Mouse (Mus musculus) lung, embryonic 15.5 days (tissue): Measurements from ENCODE around the gene Fam221b. TPM values are rescaled to one million over a fixed set of nuclear protein-coding genes. Genes with fewer than 3 reads are reported as not detected.

Experiments
- ATAC-seq: fragments of 200-750 bp; cut with Nextera tagmentation; 2 replicates; pipeline ENCODE4 v1.8.0; 2017; ENCODE audit warnings: moderate number of reproducible peaks, borderline replicate concordance; ENCODE audit not compliant: low FRiP score, low TSS enrichment; ENCODE audit errors: extremely low read depth
- H3K27ac ChIP-seq: fragments of 300-500 bp; sonication (generic); 2 replicates; pipeline ENCODE4 v1.5.1; 2015; ENCODE audit warnings: moderate library complexity, mild to moderate bottlenecking, inconsistent platforms
- H3K27me3 ChIP-seq: fragments of 300-500 bp; sonication (generic); 2 replicates; pipeline ENCODE4 v1.6.1; 2015; ENCODE audit warnings: inconsistent platforms
- H3K36me3 ChIP-seq: fragments of 300-500 bp; sonication (generic); 2 replicates; pipeline ENCODE4 v1.6.1; 2015; ENCODE audit warnings: inconsistent platforms
- H3K4me1 ChIP-seq: fragments of 300-500 bp; sonication (generic); 2 replicates; pipeline ENCODE4 v1.6.1; 2015; ENCODE audit warnings: inconsistent platforms
- H3K4me2 ChIP-seq: fragments of 300-500 bp; sonication (generic); 2 replicates; pipeline ENCODE4 v1.6.1; 2015; ENCODE audit warnings: inconsistent platforms, mild to moderate bottlenecking, moderate library complexity
- H3K4me3 ChIP-seq: fragments of 300-500 bp; sonication (generic); 2 replicates; pipeline ENCODE4 v1.5.1; 2015; ENCODE audit warnings: mild to moderate bottlenecking, inconsistent platforms
- H3K9ac ChIP-seq: fragments of 300-500 bp; sonication (generic); 2 replicates; pipeline ENCODE4 v1.6.1; 2015; ENCODE audit warnings: inconsistent platforms
- H3K9me3 ChIP-seq: fragments of 300-500 bp; sonication (generic); 2 replicates; pipeline ENCODE4 v1.6.1; 2016; ENCODE audit warnings: inconsistent platforms
- WGBS: fragments of 180-500 bp; shearing (Covaris S2); methylation state at CpG from one replicate; pipeline ENCODE4 v1.1.7; 2015; 5-methylcytosine and 5-hydroxymethylcytosine counted together
- polyA plus RNA-seq: library from polyadenylated mRNA; unstranded; fragments of >200 nt; fragmentation: Nextera tagmentation; extraction: Ambion mirVana; gene quantifications from 2 replicates; pipeline ENCODE4 v1.2.1, GENCODE M21; 2015

Fam221b gene
- polyA plus RNA-seq, 1 experiment from 2014 or later: 2.1 TPM

DNA sequence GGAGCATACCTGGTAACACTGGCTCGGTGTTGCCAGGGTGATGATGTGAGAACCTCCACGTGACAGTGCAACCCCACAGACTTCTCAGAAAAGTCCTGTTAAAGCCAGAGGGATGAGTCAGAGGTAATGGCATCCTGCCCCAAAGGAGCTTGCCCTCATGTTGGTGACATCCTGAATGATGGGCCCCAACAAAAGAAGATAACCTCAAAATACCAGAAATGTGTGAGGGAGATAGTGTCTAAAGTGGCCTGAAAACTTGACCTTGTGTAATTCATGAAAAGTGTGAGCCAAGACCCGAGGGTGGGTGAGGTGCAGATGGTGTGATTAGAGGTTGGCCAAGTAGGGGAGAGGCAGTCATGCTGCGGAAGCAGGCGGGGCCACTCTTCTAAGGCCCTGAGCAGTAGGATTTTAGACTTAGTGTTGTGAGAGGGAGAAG, 24.9 kb upstream of the Fam221b start:
- Histone ChIP-seq H3K9me3 (no peaks in the 10 kb centered on the region), H3K27me3 (no peaks in the 10 kb centered on the region), H3K4me3 (no peak overlapping the region), H3K4me2 (no peak overlapping the region), H3K9ac (no peak overlapping the region), H3K4me1 (0 out of 2 replicates have a peak, but pooled peaks cover 9% of the 10 kb centered on the region), H3K36me3 (no peaks in the 10 kb centered on the region), H3K27ac (no peak overlapping the region)
- 0 out of 2 replicates have a peak, but pooled peaks have one; percentile 4 for ATAC-seq
- WGBS: 53% methylated on average over 5 of the region's 5 CpGs

- WGBS: 68% methylated on average over 5 of the region's 5 CpGs
- Histone ChIP-seq H3K27me3 (no peaks in the 10 kb centered on the region), H3K9me3 (no peaks in the 10 kb centered on the region)
Observed at GRCm38 (mm10) chr4:43691026-43691425, 22.1 kb upstream of the Fam221b start.

DNA sequence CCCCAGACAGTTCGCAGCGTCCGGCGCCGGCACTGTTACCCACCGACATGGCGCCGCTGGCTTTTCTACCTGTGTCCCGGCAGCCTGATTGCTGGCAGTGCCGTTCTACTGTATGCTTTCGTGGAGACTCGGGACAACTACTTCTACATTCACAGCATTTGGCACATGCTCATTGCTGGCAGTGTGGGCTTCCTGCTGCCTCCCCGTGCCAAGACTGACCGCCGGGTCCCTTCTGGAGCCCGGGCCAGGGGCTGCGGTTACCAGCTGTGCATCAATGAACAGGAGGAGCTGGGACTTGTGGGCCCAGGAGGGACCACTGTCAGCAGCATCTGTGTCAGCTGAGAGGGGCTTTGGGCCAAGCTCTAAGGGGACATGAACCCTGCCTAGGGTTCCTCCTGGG, 21.1 kb upstream of the Fam221b start:
- 93% methylated on average over 17 of the region's 17 CpGs for WGBS
- ATAC-seq: no peak

More at GRCm38 (mm10) chr4:43691026-43691425, 22.1 kb upstream of the Fam221b start:
- no peak overlapping the region for H3K4me3 ChIP-seq
- H3K4me1 ChIP-seq: 0 out of 2 replicates have a peak, but pooled peaks cover 9% of the 10 kb centered on the region
- no peak overlapping the region for H3K9ac ChIP-seq
- H3K4me2 ChIP-seq: no peak overlapping the region
- H3K36me3 ChIP-seq: 0 out of 2 replicates have a peak, but pooled peaks cover under 1% of the 10 kb centered on the region
- H3K27ac ChIP-seq: no peak overlapping the region
- ATAC-seq: no peak

DNA sequence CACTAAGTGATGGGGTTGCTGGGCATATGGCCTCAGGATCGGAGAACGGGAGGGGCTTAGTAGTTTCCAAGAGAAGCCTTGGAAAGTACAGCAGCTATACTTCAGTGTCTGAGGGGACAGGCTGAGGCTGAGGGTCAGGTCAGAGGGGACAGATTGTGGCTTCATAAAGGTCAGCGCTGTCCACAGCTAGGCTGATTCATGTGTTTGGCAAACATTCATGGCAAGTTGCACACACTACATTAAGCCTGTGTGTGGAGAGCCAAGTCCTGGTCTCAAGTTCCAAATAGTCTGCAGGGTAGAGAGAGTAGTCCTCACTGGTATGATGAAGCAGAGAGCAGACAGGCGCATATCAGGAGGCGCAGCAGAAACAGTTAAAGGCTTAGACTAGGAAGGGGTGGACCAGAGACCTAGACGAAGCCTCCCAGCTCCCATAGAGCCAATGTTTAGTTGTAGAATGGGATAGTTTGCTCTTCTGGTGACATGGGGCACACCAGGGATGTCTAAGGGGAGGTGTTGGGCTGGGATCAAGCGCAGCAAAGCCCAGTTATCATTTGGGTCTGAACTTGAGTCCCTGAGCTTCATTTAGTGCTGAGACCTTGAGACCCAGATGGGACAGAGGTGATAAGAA, 10.6 kb upstream of the Fam221b start:
- Histone ChIP-seq H3K4me3 (no peak overlapping the region), H3K9me3 (no peaks in the 10 kb centered on the region), H3K27ac (no peak overlapping the region), H3K9ac (no peak overlapping the region), H3K27me3 (no peaks in the 10 kb centered on the region), H3K4me1 (no peaks in the 10 kb centered on the region), H3K4me2 (no peak overlapping the region), H3K36me3 (peaks cover 12% of the 10 kb centered on the region; the same call in 1 of the 2 replicates)
- WGBS: 85% methylated on average over 7 of the region's 7 CpGs
- peak; percentile 10; the same call in 1 of the 2 replicates for ATAC-seq

More for the DNA sequence above, 21.1 kb upstream of the Fam221b start:
- no peaks in the 10 kb centered on the region for H3K9me3 ChIP-seq
- H3K4me2 ChIP-seq: no peak overlapping the region
- 0 out of 2 replicates have a peak, but pooled peaks cover 5% of the 10 kb centered on the region for H3K4me1 ChIP-seq
- H3K4me3 ChIP-seq: no peak overlapping the region
- no peak overlapping the region for H3K9ac ChIP-seq
- H3K27ac ChIP-seq: no peak overlapping the region
- 0 out of 2 replicates have a peak, but pooled peaks cover 9% of the 10 kb centered on the region for H3K36me3 ChIP-seq
- H3K27me3 ChIP-seq: no peaks in the 10 kb centered on the region

DNA sequence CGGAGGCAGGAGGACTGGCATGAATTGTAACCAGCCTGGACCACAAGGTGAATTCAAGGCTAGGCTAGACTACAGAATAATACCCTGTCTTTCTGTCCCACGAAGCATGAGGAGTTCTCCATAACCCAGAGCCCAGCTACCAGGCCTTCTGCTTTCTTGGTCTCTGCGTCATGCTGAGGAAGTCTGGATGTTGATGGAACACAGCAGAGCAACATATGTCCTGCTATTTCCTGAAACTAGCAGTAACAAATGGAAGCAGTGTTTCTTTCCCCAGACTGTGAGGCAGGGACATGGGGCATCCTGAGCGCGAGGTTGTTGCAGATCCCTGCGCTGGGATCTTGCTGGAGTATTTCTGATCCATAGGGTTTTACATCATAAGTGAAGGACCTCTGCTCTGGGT, 9.6 kb upstream of the Fam221b start:
- ATAC-seq: no peak
- H3K27me3 ChIP-seq: no peaks in the 10 kb centered on the region
- 88% methylated on average over 6 of the region's 6 CpGs for WGBS

DNA sequence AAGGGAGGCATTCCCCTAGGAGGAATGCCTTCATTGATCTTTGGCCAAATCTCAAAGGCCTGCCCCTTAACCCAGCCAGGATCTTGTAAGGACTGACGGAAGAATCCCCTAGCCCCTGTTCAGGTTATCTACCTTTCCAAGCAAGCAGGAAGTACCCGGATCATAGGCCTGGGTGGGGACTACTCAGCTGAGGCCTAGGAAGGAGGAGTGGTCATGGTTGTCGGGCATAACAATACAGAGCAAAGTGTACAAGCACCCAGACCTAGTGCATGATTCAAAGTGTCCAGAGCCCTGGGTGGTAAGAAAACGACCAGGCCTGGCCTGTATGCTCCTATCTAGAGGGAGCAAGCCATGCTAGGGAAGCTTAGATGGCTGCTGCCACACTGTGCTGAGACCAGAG, 6.7 kb upstream of the Fam221b start:
- peaks cover 4% of the 10 kb centered on the region; the same call in 1 of the 2 replicates for H3K4me1 ChIP-seq
- no peak for ATAC-seq
- H3K36me3 ChIP-seq: peaks cover 6% of the 10 kb centered on the region; the same call in 1 of the 2 replicates
- no peak overlapping the region for H3K4me2 ChIP-seq
- no peaks in the 10 kb centered on the region for H3K9me3 ChIP-seq
- no peaks in the 10 kb centered on the region for H3K27me3 ChIP-seq
- no peak overlapping the region for H3K4me3 ChIP-seq
- H3K9ac ChIP-seq: no peak overlapping the region
- H3K27ac ChIP-seq: no peak overlapping the region
- 69% methylated on average over 4 of the region's 4 CpGs for WGBS

More for the DNA sequence above, 9.6 kb upstream of the Fam221b start:
- no peak overlapping the region for H3K4me2 ChIP-seq
- H3K4me3 ChIP-seq: no peak overlapping the region
- no peak overlapping the region for H3K9ac ChIP-seq
- H3K36me3 ChIP-seq: peaks cover 15% of the 10 kb centered on the region; the same call in 1 of the 2 replicates
- H3K9me3 ChIP-seq: no peaks in the 10 kb centered on the region
- H3K4me1 ChIP-seq: no peaks in the 10 kb centered on the region
- H3K27ac ChIP-seq: no peak overlapping the region

DNA sequence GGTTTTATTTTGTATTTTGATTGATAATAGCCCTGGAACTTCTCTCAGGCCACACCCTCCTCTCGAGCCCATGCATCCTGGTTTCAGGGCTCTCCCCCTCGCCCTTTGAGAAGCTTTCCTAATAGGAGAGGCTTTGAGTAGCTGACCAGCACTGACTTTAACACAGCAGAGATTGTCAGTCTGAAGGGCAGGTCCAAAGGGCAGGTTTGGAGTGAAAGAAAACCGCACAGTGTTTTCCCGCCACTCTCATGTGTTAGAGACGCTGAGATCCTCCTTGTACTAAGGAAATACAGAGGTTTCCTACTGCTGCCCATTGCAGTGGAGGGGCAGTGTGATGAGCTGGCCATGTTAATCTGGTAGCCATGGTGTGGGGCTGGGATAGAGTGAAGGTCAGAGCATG, 6.0 kb upstream of the Fam221b start:
- Histone ChIP-seq H3K9ac (no peak overlapping the region), H3K27me3 (no peaks in the 10 kb centered on the region), H3K9me3 (no peaks in the 10 kb centered on the region), H3K36me3 (peaks cover 6% of the 10 kb centered on the region; the same call in 1 of the 2 replicates), H3K4me1 (peaks cover 9% of the 10 kb centered on the region), H3K4me3 (no peak overlapping the region), H3K27ac (no peak overlapping the region), H3K4me2 (no peak overlapping the region)
- 76% methylated on average over 5 of the region's 5 CpGs for WGBS
- no peak for ATAC-seq

GRCm38 (mm10) chr4:43673703-43674102, 4.8 kb upstream of the Fam221b start:
- WGBS: 68% methylated on average over 8 of the region's 8 CpGs
- H3K36me3 ChIP-seq: peaks cover 6% of the 10 kb centered on the region; the same call in 1 of the 2 replicates
- no peak overlapping the region for H3K4me3 ChIP-seq
- H3K4me1 ChIP-seq: peaks cover 16% of the 10 kb centered on the region
- ATAC-seq: no peak
- no peak overlapping the region for H3K27ac ChIP-seq
- H3K4me2 ChIP-seq: no peak overlapping the region
- no peaks in the 10 kb centered on the region for H3K27me3 ChIP-seq
- no peak overlapping the region for H3K9ac ChIP-seq
- H3K9me3 ChIP-seq: no peaks in the 10 kb centered on the region

DNA sequence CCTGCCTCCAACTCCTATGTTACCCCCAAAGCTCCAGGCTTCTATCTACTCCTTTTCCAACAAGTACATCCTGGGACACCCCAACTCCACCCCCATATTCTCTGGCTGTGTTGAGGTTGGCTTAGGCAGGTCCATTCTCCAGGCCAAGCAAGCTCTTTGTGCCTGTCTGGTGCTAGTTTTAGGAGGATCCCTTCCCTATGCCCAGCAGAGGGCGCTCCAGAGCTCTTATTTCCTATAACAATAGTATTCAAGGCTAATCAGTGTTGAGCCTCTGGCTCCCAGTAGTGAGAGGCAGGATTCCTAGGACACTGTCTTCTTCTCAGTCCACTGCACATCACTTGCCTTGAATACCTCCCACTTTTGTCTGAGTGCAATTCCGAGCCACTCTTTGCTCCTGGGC, 3.1 kb upstream of the Fam221b start:
- H3K27ac ChIP-seq: no peak overlapping the region
- no peak overlapping the region for H3K9ac ChIP-seq
- 5% methylated on average over 2 of the region's 2 CpGs for WGBS
- H3K4me1 ChIP-seq: peaks cover 21% of the 10 kb centered on the region
- no peak overlapping the region for H3K4me2 ChIP-seq
- no peak overlapping the region for H3K4me3 ChIP-seq
- H3K9me3 ChIP-seq: no peaks in the 10 kb centered on the region
- no peak for ATAC-seq
- peaks cover 6% of the 10 kb centered on the region; the same call in 1 of the 2 replicates for H3K36me3 ChIP-seq
- peaks cover 5% of the 10 kb centered on the region; the same call in 1 of the 2 replicates for H3K27me3 ChIP-seq

GRCm38 (mm10) chr4:43669428-43669794, 466 bp upstream of the Fam221b start:
- WGBS: 2% methylated on average over 15 of the region's 25 CpGs
- H3K36me3 ChIP-seq: 0 out of 2 replicates have a peak, but pooled peaks cover 3% of the 10 kb centered on the region
- H3K27me3 ChIP-seq: peaks cover 24% of the 10 kb centered on the region; the same call in 1 of the 2 replicates
- H3K4me2 ChIP-seq: peak overlapping the region; percentile 87
- H3K27ac ChIP-seq: peak overlapping the region; percentile 45
- peak overlapping the region; percentile 86 for H3K4me3 ChIP-seq
- H3K4me1 ChIP-seq: peaks cover 21% of the 10 kb centered on the region
- H3K9me3 ChIP-seq: no peaks in the 10 kb centered on the region
- peak overlapping the region; percentile 83 for H3K9ac ChIP-seq
- ATAC-seq: peak; percentile 81

DNA sequence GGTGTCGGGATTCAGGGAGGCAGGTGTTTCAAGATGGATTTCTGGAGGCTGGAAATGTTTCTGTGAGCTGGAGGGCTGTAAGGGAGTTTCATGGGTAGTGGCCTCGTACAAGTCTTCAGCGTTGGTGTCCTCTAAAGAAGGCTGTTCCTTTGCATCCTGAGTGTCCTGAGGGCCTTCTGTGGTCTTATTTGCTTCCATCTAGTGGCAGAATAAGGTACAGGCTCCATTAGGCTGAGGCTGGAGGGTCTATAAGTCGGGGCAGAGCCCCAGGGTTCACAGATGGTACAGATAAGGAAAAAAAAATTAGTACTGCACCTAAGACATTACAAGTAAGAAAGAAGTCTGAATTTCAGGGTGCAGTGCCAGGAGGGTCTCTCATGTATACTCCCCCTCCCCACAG, 2.5 kb downstream of the Fam221b start:
- H3K4me2 ChIP-seq: no peak overlapping the region
- H3K9me3 ChIP-seq: no peaks in the 10 kb centered on the region
- peaks cover 44% of the 10 kb centered on the region for H3K27me3 ChIP-seq
- no peaks in the 10 kb centered on the region for H3K36me3 ChIP-seq
- H3K27ac ChIP-seq: no peak overlapping the region
- peaks cover 21% of the 10 kb centered on the region for H3K4me1 ChIP-seq
- ATAC-seq: no peak
- H3K4me3 ChIP-seq: no peak overlapping the region
- 21% methylated on average over 4 of the region's 4 CpGs for WGBS
- no peak overlapping the region for H3K9ac ChIP-seq

GRCm38 (mm10) chr4:43657146-43657545, 11.8 kb downstream of the Fam221b start:
- peaks cover 14% of the 10 kb centered on the region for H3K27me3 ChIP-seq
- H3K9me3 ChIP-seq: no peaks in the 10 kb centered on the region
- peak overlapping the region; percentile 76 for H3K4me2 ChIP-seq
- H3K4me3 ChIP-seq: peak overlapping the region; percentile 79
- peaks cover 15% of the 10 kb centered on the region for H3K4me1 ChIP-seq
- ATAC-seq: no peak
- 0 out of 2 replicates have a peak overlapping the region, but pooled peaks have one; percentile 89 for H3K27ac ChIP-seq
- no peak overlapping the region for H3K9ac ChIP-seq
- no peaks in the 10 kb centered on the region for H3K36me3 ChIP-seq
- WGBS: 50% methylated on average over 4 of the region's 4 CpGs
